Mouse (Mus musculus) small intestine, adult 2 months (tissue): ENCODE data around the gene Ikbke.

ENCODE experiments used
- CTCF ChIP-seq: fragments of 200-500 bp; IDR thresholded peaks from 2 replicates; pipeline ENCODE4 v1.5.1; 2012; ENCODE audit warnings: low read depth, mild to moderate bottlenecking, control low read depth, inconsistent platforms, low read length, moderate library complexity, mixed read lengths; ENCODE audit not compliant: insufficient replicate concordance, insufficient read length; ENCODE audit errors: extremely low read depth
- POLR2A ChIP-seq: fragments of 200-500 bp; IDR thresholded peaks from 2 replicates; pipeline ENCODE4 v1.6.1; 2012; ENCODE audit warnings: low read depth, mild to moderate bottlenecking, control low read depth, inconsistent platforms, low read length, moderate library complexity

DNA sequence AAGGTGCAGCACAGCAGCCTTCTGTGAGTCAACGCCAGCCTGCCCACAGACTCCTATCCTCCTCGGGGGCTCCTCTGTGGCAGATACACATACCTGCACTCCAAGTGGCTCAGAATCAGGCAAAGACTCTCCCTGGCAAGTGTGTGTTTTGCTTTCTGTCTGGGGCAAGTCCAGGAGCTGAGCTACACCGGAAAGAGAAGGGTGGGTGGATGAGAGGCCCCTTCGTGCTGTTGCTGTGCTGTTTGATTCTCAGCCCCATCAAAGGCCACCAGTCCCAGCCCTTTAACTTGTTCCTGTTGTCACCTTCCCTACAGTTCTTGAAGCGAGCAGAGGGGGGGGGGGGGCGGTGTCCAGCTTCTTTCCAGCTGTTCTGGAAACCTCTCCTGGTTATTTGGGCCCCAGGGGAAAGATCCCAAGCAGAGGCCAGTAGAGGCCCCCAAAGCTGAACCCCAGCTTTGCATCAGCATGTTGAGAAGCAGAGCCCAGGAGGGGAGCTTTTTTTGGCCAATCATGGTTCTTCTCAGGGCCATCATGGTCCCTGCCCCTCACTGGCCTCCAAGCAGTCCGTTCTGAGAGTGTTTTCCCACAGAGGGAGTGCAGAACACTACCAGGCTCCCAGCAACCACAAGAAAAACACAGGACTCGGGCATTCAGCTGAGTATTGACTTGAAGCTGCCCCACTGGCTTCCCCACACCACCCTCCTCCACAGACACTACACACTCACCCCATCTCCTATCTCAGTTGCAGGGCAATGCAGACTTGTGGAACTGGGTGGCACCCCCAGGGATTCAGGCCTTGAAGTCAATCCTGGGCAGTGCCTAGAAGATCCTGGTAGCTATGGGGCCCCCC lies 575 bp downstream of the Ikbke start:
- TF ChIP-seq POLR2A (0 out of 2 replicates have a peak, but pooled peaks have one; percentile 5), CTCF (no peak)
